Mouse (Mus musculus): ENCODE results near the gene Slamf9. TPM values are rescaled to one million over a fixed set of nuclear protein-coding genes. Genes with fewer than 3 reads are reported as not detected.

The Slamf9 gene
- polyA plus RNA-seq, 1 experiment from 2014 or later = 0.23 TPM

DNA sequence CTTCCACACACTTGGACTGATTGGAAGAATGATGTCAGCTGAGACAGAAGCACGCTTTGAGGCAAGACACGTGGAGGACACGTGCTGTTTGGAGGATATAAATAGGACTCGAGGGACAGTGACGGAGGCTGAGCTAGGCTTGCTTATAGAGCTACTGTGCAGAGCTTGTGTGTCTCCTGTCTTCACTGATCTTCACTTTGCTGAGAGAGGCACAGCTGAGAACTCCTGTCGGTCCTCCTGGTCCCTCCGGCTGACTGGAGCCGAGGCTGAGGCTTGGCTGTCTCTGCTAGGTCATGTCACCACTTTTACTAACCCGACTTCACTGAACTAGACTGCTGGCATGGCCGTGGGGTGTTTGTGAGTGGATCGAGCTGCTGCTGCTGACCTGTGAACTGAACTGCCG is 48.5 kb downstream of the Slamf9 start:
- ATAC-seq = no peak
- H3K4me2 ChIP-seq (ENCODE audit: low read length) = no peak overlapping the region
- H3K9ac ChIP-seq (ENCODE audit: low read depth, low read length) = no peak overlapping the region
- H3K36me3 ChIP-seq (ENCODE audit: control insufficient read depth, insufficient read depth, low read length) = no peaks in the 10 kb centered on the region
- no peaks in the 10 kb centered on the region for H3K9me3 ChIP-seq (ENCODE audit: control insufficient read depth, low read length)
- H3K27ac ChIP-seq (ENCODE audit: low read depth, low read length) = no peak overlapping the region
- H3K27me3 ChIP-seq (replicated peaks; ENCODE audit: control insufficient read depth, insufficient read depth, low read length) = peaks cover 2% of the 10 kb centered on the region; the same call in 1 of the 2 replicates
- peaks cover 10% of the 10 kb centered on the region for H3K4me1 ChIP-seq (ENCODE audit: control insufficient read depth, insufficient read depth, low read depth, low read length)
- WGBS = 67% methylated on average over 12 of the region's 12 CpGs
- no peak overlapping the region for H3K4me3 ChIP-seq (ENCODE audit: low read length)

- Histone ChIP-seq H3K9me3 (ENCODE audit: control insufficient read depth, low read length) (no peaks in the 10 kb centered on the region), H3K4me3 (ENCODE audit: low read length) (no peak overlapping the region), H3K4me1 (ENCODE audit: control insufficient read depth, insufficient read depth, low read depth, low read length) (peaks cover 8% of the 10 kb centered on the region), H3K36me3 (ENCODE audit: control insufficient read depth, insufficient read depth, low read length) (no peaks in the 10 kb centered on the region), H3K9ac (ENCODE audit: low read depth, low read length) (no peak overlapping the region; the same call in 1 of the 2 replicates), H3K4me2 (ENCODE audit: low read length) (peak overlapping the region; percentile 24), H3K27me3 (replicated peaks; ENCODE audit: control insufficient read depth, insufficient read depth, low read length) (peaks cover 2% of the 10 kb centered on the region; the same call in 1 of the 2 replicates), H3K27ac (ENCODE audit: low read depth, low read length) (0 out of 2 replicates have a peak overlapping the region, but pooled peaks have one; percentile 18)
- no peak for ATAC-seq
- 37% methylated on average over 15 of the region's 15 CpGs for WGBS
These were observed 50.0 kb downstream of the Slamf9 start for GRCm38 (mm10) chr1:172525027-172525764.

GRCm38 (mm10) chr1:172525971-172526370 is 50.8 kb downstream of the Slamf9 start:
- Histone ChIP-seq H3K4me1 (ENCODE audit: control insufficient read depth, insufficient read depth, low read depth, low read length) (peaks cover 9% of the 10 kb centered on the region), H3K4me3 (ENCODE audit: low read length) (no peak overlapping the region), H3K9ac (ENCODE audit: low read depth, low read length) (no peak overlapping the region), H3K9me3 (ENCODE audit: control insufficient read depth, low read length) (no peaks in the 10 kb centered on the region), H3K36me3 (ENCODE audit: control insufficient read depth, insufficient read depth, low read length) (no peaks in the 10 kb centered on the region), H3K27me3 (replicated peaks; ENCODE audit: control insufficient read depth, insufficient read depth, low read length) (peaks cover 2% of the 10 kb centered on the region; the same call in 1 of the 2 replicates), H3K27ac (ENCODE audit: low read depth, low read length) (no peak overlapping the region), H3K4me2 (ENCODE audit: low read length) (no peak overlapping the region)
- WGBS = 65% methylated on average over 7 of the region's 7 CpGs
- ATAC-seq = no peak

DNA sequence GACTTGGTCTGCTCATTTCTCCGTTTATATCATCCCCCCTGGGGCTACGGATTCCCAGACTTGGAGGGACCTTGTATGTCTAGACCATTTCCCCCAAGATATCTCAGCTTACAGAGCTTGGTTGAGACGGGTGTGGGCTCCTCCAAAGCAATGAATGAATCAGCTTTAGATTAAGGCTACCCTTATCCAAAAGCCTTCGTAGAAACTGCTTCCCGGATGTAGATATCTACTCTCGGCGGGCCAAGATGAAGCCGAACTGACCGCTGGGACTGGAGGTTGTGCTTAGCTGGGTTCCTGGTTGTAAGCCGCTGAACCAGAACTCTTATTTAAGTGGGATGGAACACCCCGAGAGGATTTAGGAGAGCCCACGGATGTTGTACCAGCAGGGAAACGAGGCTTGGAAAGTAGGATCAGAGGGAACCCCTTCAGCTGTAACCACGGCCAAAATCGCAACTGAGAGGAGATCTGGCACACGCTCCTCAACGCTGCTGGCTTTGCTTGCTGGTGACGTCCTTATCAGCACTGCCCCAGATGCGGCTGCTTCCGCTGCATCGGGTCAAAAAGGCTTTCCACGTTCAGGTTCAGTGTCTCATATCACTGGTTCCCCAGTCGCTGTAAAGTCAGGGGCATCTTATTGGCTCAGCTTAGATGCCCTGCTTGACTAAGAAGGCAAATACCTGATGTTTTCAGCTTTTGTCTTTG is 51.4 kb downstream of the Slamf9 start:
- no peak overlapping the region for H3K27ac ChIP-seq (ENCODE audit: low read depth, low read length)
- peaks cover 2% of the 10 kb centered on the region; the same call in 1 of the 2 replicates for H3K27me3 ChIP-seq (replicated peaks; ENCODE audit: control insufficient read depth, insufficient read depth, low read length)
- WGBS = 78% methylated on average over 23 of the region's 23 CpGs
- H3K4me3 ChIP-seq (ENCODE audit: low read length) = no peak overlapping the region
- peaks cover 9% of the 10 kb centered on the region for H3K4me1 ChIP-seq (ENCODE audit: control insufficient read depth, insufficient read depth, low read depth, low read length)
- no peak for ATAC-seq
- H3K9ac ChIP-seq (ENCODE audit: low read depth, low read length) = no peak overlapping the region
- H3K9me3 ChIP-seq (ENCODE audit: control insufficient read depth, low read length) = no peaks in the 10 kb centered on the region
- H3K4me2 ChIP-seq (ENCODE audit: low read length) = no peak overlapping the region
- no peaks in the 10 kb centered on the region for H3K36me3 ChIP-seq (ENCODE audit: control insufficient read depth, insufficient read depth, low read length)

GRCm38 (mm10) chr1:172527431-172527830 is 52.3 kb downstream of the Slamf9 start:
- H3K36me3 ChIP-seq (ENCODE audit: control insufficient read depth, insufficient read depth, low read length) = no peaks in the 10 kb centered on the region
- no peak overlapping the region for H3K4me3 ChIP-seq (ENCODE audit: low read length)
- H3K9me3 ChIP-seq (ENCODE audit: control insufficient read depth, low read length) = no peaks in the 10 kb centered on the region
- no peak for ATAC-seq
- no peaks in the 10 kb centered on the region; the same call in 1 of the 2 replicates for H3K27me3 ChIP-seq (replicated peaks; ENCODE audit: control insufficient read depth, insufficient read depth, low read length)
- no peak overlapping the region for H3K27ac ChIP-seq (ENCODE audit: low read depth, low read length)
- WGBS = 95% methylated on average over 10 of the region's 10 CpGs
- H3K4me2 ChIP-seq (ENCODE audit: low read length) = no peak overlapping the region
- H3K4me1 ChIP-seq (ENCODE audit: control insufficient read depth, insufficient read depth, low read depth, low read length) = peaks cover 10% of the 10 kb centered on the region
- H3K9ac ChIP-seq (ENCODE audit: low read depth, low read length) = no peak overlapping the region

Other genes with a start within 250 kb of the Slamf9 start
- gene Atp1a4, start 216.9 kb upstream of the Slamf9 start, polyA plus RNA-seq (2015; fragmentation: Nextera tagmentation; extraction: Ambion mirVana) = 0.06 TPM in 1 of 2 replicates, not detected in the other
- 84.7 and 88.3 TPM in 2 replicates for gene Igsf8, start 213.7 kb upstream of the Slamf9 start, polyA plus RNA-seq (2015; fragmentation: Nextera tagmentation; extraction: Ambion mirVana)
- gene Atp1a2, start 177.3 kb upstream of the Slamf9 start, polyA plus RNA-seq (2015; fragmentation: Nextera tagmentation; extraction: Ambion mirVana) = 96.7 and 102 TPM in 2 replicates
- 4.9 and 5.6 TPM in 2 replicates for gene Kcnj9, start 146.0 kb upstream of the Slamf9 start, polyA plus RNA-seq (2015; fragmentation: Nextera tagmentation; extraction: Ambion mirVana)
- 3.5 and 3.9 TPM in 2 replicates for gene Kcnj10, start 134.1 kb upstream of the Slamf9 start, polyA plus RNA-seq (2015; fragmentation: Nextera tagmentation; extraction: Ambion mirVana)
- 3.1 and 3.9 TPM in 2 replicates for gene Pigm, start 98.8 kb upstream of the Slamf9 start, polyA plus RNA-seq (2015; fragmentation: Nextera tagmentation; extraction: Ambion mirVana)
- gene Igsf9, start 6.4 kb downstream of the Slamf9 start, polyA plus RNA-seq (2015; fragmentation: Nextera tagmentation; extraction: Ambion mirVana) = 32.9 and 42.5 TPM in 2 replicates
- 71.7 and 84.9 TPM in 2 replicates for gene Tagln2, start 24.7 kb downstream of the Slamf9 start, polyA plus RNA-seq (2015; fragmentation: Nextera tagmentation; extraction: Ambion mirVana)
- gene Cfap45, start 45.4 kb downstream of the Slamf9 start, polyA plus RNA-seq (2015; fragmentation: Nextera tagmentation; extraction: Ambion mirVana) = 4.9 and 5.4 TPM in 2 replicates
- 0.84 and 1.2 TPM in 2 replicates for gene Vsig8, start 80.6 kb downstream of the Slamf9 start, polyA plus RNA-seq (2015; fragmentation: Nextera tagmentation; extraction: Ambion mirVana)
- gene Slamf8, start 115.2 kb downstream of the Slamf9 start, polyA plus RNA-seq (2015; fragmentation: Nextera tagmentation; extraction: Ambion mirVana) = not detected in 2 replicates
- gene Fcrl6, start 127.2 kb downstream of the Slamf9 start, polyA plus RNA-seq (2015; fragmentation: Nextera tagmentation; extraction: Ambion mirVana) = 0.13 and 0.15 TPM in 2 replicates
- gene Dusp23, start 157.6 kb downstream of the Slamf9 start, polyA plus RNA-seq (2015; fragmentation: Nextera tagmentation; extraction: Ambion mirVana) = 8.4 and 9.5 TPM in 2 replicates
- gene Crp, start 222.7 kb downstream of the Slamf9 start, polyA plus RNA-seq (2015; fragmentation: Nextera tagmentation; extraction: Ambion mirVana) = 0.09 TPM in 1 of 2 replicates, not detected in the other